Mouse (Mus musculus): ENCODE data around the gene Grhl1. TPM values are rescaled to one million over a fixed set of nuclear protein-coding genes. Genes with fewer than 3 reads are reported as not detected.
A peak's percentile ranks its signal among the peaks of the same experiment; 100 is the strongest.

Gene Grhl1
- polyA plus RNA-seq, 1 experiment from 2014 or later: 1.8 TPM

DNA sequence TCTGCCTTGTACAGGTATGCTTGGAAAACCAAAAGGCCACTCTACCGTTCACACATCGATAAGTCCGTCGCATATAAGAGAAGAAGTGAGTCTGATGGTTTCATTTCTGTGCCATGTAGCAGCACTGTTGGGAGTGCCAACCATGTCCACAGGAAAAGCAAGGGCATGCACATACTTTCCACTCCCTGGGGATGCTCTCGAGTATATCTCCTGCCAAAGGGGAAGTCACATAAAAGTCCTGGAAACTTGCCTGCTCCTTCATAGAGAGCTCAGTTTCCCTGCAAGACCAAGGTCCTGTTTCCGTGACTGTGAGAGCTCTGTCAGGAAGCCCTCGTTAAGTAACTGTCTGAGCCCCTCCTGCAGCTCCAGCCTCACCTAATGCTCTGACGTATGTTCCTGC lies 16.1 kb upstream of the Grhl1 start:
- no peaks in the 10 kb centered on the region for H3K27me3 ChIP-seq (replicated peaks; ENCODE audit: control insufficient read depth, insufficient read depth, low read length)
- H3K9me3 ChIP-seq (ENCODE audit: control insufficient read depth, low read length): no peaks in the 10 kb centered on the region
- no peak overlapping the region for H3K4me2 ChIP-seq (ENCODE audit: low read length)
- no peak overlapping the region for H3K4me3 ChIP-seq (ENCODE audit: low read length)
- ATAC-seq: no peak
- no peak overlapping the region for H3K9ac ChIP-seq (ENCODE audit: low read depth, low read length)
- no peaks in the 10 kb centered on the region for H3K4me1 ChIP-seq (ENCODE audit: control insufficient read depth, insufficient read depth, low read depth, low read length)
- WGBS: 82% methylated on average over 8 of the region's 8 CpGs
- no peak overlapping the region for H3K27ac ChIP-seq (ENCODE audit: low read depth, low read length)
- 0 out of 2 replicates have a peak, but pooled peaks cover 2% of the 10 kb centered on the region for H3K36me3 ChIP-seq (ENCODE audit: control insufficient read depth, insufficient read depth, low read length)

DNA sequence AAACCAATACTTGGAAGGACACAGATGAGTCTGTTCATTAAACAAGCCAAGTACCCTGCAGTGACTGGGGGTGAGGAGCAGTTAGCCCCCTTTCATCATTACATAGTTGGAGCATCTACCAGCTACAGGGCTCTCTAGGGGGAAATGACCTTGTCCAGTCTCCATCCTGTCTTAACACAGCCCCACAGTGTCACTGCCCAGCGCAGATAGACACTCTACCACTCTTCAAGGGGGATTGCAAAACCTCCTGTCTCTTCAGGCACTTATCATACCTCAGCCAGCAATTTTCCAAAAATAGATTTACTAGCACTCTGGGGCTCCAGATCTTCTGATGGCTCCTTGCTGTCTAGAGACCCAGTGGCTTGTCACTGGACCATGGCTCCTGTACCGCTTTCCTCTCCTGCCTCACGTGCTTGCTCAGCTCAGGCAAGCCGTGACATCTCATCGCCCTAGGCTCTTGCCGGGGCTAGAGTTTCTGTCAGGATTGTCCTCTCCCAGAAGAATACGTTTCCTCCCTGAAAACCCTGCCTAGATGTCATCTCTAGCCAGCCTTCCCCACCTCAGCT lies 8.6 kb upstream of the Grhl1 start:
- H3K4me1 ChIP-seq (ENCODE audit: control insufficient read depth, insufficient read depth, low read depth, low read length): no peaks in the 10 kb centered on the region
- no peaks in the 10 kb centered on the region for H3K9me3 ChIP-seq (ENCODE audit: control insufficient read depth, low read length)
- no peak overlapping the region for H3K27ac ChIP-seq (ENCODE audit: low read depth, low read length)
- ATAC-seq: no peak
- no peaks in the 10 kb centered on the region for H3K36me3 ChIP-seq (ENCODE audit: control insufficient read depth, insufficient read depth, low read length)
- no peak overlapping the region for H3K4me2 ChIP-seq (ENCODE audit: low read length)
- no peak overlapping the region for H3K4me3 ChIP-seq (ENCODE audit: low read length)
- no peaks in the 10 kb centered on the region for H3K27me3 ChIP-seq (replicated peaks; ENCODE audit: control insufficient read depth, insufficient read depth, low read length)
- H3K9ac ChIP-seq (ENCODE audit: low read depth, low read length): no peak overlapping the region
- 84% methylated on average over 7 of the region's 7 CpGs for WGBS

DNA sequence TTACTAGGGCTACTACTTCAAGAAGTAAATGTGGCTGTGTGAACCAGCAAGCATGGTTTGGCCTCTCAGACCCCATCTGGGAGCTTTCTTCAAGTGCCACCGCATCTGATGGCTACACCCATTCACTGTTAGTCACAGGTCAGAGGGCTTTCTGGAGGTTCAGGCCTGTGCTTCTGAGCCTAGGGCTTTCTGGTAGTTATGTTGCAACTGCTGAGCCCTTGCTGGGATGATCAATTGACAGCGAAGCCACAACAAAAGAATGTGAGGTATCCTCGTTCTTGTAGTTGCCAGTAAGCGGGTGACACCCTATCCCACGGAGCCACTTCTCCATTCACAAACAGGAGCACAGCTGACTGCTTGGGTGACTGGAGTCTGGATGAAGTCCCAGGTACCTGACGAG lies 6.8 kb upstream of the Grhl1 start:
- Histone ChIP-seq H3K27me3 (replicated peaks; ENCODE audit: control insufficient read depth, insufficient read depth, low read length) (no peaks in the 10 kb centered on the region; the same call in 1 of the 2 replicates), H3K9me3 (ENCODE audit: control insufficient read depth, low read length) (no peaks in the 10 kb centered on the region), H3K4me2 (ENCODE audit: low read length) (no peak overlapping the region), H3K36me3 (ENCODE audit: control insufficient read depth, insufficient read depth, low read length) (no peaks in the 10 kb centered on the region), H3K4me1 (ENCODE audit: control insufficient read depth, insufficient read depth, low read depth, low read length) (no peaks in the 10 kb centered on the region), H3K9ac (ENCODE audit: low read depth, low read length) (no peak overlapping the region), H3K27ac (ENCODE audit: low read depth, low read length) (no peak overlapping the region), H3K4me3 (ENCODE audit: low read length) (no peak overlapping the region)
- ATAC-seq: no peak
- 79% methylated on average over 6 of the region's 6 CpGs for WGBS

DNA sequence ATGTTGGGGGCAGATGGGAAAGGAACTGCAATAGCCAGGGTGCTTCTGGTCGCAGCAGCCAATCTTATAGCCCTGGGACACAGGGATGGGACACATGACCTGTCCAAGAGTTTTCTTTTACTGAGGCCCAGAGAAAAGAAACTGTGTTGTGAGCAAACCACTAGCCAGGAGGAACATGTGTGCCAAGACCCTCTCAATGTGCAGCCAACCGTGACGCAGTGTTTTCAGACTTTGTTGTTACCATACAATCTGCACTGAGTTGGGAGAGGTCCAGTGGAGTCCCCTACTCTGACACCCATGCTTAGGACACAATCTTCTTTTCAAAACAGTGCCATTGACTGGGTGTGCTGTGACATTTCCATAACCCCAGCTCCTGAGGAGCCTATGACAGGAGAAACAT lies 4.5 kb upstream of the Grhl1 start:
- H3K9ac ChIP-seq (ENCODE audit: low read depth, low read length): no peak overlapping the region
- peaks cover 6% of the 10 kb centered on the region for H3K27me3 ChIP-seq (replicated peaks; ENCODE audit: control insufficient read depth, insufficient read depth, low read length)
- H3K27ac ChIP-seq (ENCODE audit: low read depth, low read length): no peak overlapping the region
- no peak for ATAC-seq
- peaks cover 4% of the 10 kb centered on the region for H3K4me1 ChIP-seq (ENCODE audit: control insufficient read depth, insufficient read depth, low read depth, low read length)
- H3K9me3 ChIP-seq (ENCODE audit: control insufficient read depth, low read length): no peaks in the 10 kb centered on the region
- WGBS: 75% methylated on average over 3 of the region's 3 CpGs
- no peak overlapping the region for H3K4me3 ChIP-seq (ENCODE audit: low read length)
- H3K36me3 ChIP-seq (ENCODE audit: control insufficient read depth, insufficient read depth, low read length): no peaks in the 10 kb centered on the region
- no peak overlapping the region for H3K4me2 ChIP-seq (ENCODE audit: low read length)

DNA sequence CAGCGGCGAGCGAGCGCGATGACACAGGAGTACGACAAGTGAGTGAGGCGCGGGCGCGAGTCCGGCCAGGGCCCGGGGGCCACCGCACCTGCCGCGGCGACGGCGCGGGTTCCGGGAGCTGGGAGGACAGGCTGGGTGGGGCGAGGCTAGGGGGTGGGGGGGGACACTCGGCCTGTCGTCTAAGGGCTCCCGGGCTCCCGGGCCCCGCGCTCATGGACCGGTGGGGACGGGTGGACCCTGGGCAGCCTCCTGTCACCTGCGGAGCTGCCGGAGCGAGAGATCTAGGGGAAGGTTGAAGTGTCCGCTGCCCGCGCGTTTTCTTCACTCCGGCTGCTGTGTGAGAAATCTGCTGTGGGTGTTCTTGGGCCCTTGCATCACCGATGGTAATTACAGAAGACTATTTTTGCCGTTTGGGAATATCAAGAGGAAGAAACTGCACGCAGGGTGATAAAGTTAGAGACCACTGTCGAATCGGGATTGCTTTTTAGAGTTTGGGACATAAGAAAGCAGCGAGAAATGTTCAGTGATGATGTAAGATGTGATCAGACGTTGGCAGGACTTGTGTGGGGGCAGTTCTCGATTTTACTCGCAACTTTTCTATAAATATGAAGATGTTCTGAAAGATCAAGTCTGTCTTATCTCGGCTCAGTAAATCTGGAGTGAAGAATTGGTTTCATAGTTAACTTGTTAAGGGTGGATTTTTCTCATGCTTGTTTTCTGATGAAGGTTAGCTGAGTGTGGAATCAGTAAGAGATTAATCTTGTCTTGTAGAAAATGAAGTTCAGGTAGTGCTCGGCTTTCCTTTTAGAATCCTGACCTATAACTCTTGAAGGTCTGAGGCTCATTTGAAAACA lies 565 bp downstream of the Grhl1 start:
- H3K27ac ChIP-seq (ENCODE audit: low read depth, low read length): peak overlapping the region; percentile 36; the same call in 1 of the 2 replicates
- H3K4me3 ChIP-seq (ENCODE audit: low read length): peak overlapping the region; percentile 79
- peak overlapping the region; percentile 72 for H3K9ac ChIP-seq (ENCODE audit: low read depth, low read length)
- H3K27me3 ChIP-seq (replicated peaks; ENCODE audit: control insufficient read depth, insufficient read depth, low read length): peaks cover 15% of the 10 kb centered on the region
- H3K4me1 ChIP-seq (ENCODE audit: control insufficient read depth, insufficient read depth, low read depth, low read length): peaks cover 4% of the 10 kb centered on the region
- no peaks in the 10 kb centered on the region for H3K36me3 ChIP-seq (ENCODE audit: control insufficient read depth, insufficient read depth, low read length)
- H3K9me3 ChIP-seq (ENCODE audit: control insufficient read depth, low read length): no peaks in the 10 kb centered on the region
- whole genome bisulfite sequencing: 5% methylated on average over 39 of the region's 48 CpGs
- ATAC-seq: no peak
- H3K4me2 ChIP-seq (ENCODE audit: low read length): peak overlapping the region; percentile 69

DNA sequence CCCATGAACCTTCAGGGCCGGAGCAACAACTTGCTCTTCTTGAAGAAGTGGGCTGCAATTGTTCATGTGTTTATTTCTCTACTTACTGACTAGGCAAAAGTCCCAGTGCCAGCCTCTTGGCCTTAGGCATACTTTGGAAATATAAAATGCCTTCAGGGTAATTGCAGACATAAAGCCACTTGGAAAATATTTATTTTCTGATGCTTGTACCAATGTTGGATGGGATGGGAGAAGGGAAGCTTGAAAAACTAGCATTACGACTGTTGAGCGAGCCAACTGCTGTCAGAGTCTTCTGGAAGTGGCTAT lies 1.1 kb downstream of the Grhl1 start:
- H3K9ac ChIP-seq (ENCODE audit: low read depth, low read length): no peak overlapping the region
- no peak overlapping the region for H3K4me3 ChIP-seq (ENCODE audit: low read length)
- WGBS: 59% methylated on average over 3 of the region's 3 CpGs
- peaks cover 4% of the 10 kb centered on the region for H3K4me1 ChIP-seq (ENCODE audit: control insufficient read depth, insufficient read depth, low read depth, low read length)
- H3K27ac ChIP-seq (ENCODE audit: low read depth, low read length): no peak overlapping the region
- peaks cover 15% of the 10 kb centered on the region for H3K27me3 ChIP-seq (replicated peaks; ENCODE audit: control insufficient read depth, insufficient read depth, low read length)
- no peaks in the 10 kb centered on the region for H3K9me3 ChIP-seq (ENCODE audit: control insufficient read depth, low read length)
- H3K4me2 ChIP-seq (ENCODE audit: low read length): no peak overlapping the region
- no peaks in the 10 kb centered on the region for H3K36me3 ChIP-seq (ENCODE audit: control insufficient read depth, insufficient read depth, low read length)
- no peak for ATAC-seq

DNA sequence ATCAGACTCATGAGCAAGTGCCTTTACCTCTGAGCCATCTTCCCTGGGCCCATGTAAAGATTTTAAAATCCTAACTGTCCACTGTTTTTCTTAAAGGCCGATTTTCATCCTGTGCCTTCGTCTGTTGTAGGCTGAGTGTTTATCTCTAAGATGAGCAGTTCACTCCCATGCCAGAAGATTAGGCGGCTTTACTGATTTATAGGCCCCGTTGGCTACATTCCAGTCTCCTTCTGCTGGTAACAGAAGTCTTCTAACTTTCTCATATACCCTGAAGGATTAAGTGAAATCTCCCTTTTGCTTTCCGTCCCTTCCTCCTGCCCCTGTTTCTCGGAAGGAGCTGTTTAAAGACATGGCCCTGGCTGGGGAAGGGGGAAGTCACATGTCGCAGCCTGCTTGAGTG lies 2.8 kb downstream of the Grhl1 start:
- Histone ChIP-seq H3K36me3 (ENCODE audit: control insufficient read depth, insufficient read depth, low read length) (no peaks in the 10 kb centered on the region), H3K27ac (ENCODE audit: low read depth, low read length) (no peak overlapping the region), H3K4me2 (ENCODE audit: low read length) (no peak overlapping the region), H3K9me3 (ENCODE audit: control insufficient read depth, low read length) (no peaks in the 10 kb centered on the region), H3K4me1 (ENCODE audit: control insufficient read depth, insufficient read depth, low read depth, low read length) (peaks cover 4% of the 10 kb centered on the region), H3K27me3 (replicated peaks; ENCODE audit: control insufficient read depth, insufficient read depth, low read length) (peaks cover 15% of the 10 kb centered on the region), H3K4me3 (ENCODE audit: low read length) (no peak overlapping the region), H3K9ac (ENCODE audit: low read depth, low read length) (no peak overlapping the region)
- no peak for ATAC-seq
- 63% methylated on average over 7 of the region's 7 CpGs for WGBS

DNA sequence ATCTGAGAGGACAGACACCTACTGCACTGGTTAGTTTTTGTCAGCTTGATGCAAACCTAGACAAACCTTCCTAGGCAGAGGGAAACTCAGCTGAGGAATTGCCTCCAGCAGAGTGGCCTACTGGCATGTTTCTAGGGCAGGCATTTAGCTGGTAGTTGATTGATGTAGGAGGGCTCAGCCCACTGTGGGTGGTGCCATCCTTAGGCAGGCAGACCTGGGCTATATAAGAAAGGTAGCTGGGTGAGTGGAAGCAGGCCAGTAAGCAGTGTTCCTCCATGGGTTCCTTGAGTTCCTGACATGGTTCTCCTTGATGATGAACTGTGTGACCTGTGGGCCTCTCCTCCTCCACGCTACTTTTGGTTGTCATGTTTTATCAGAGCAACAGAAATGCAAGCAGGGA lies 8.4 kb downstream of the Grhl1 start:
- ATAC-seq: no peak
- Histone ChIP-seq H3K27me3 (replicated peaks; ENCODE audit: control insufficient read depth, insufficient read depth, low read length) (no peaks in the 10 kb centered on the region), H3K4me2 (ENCODE audit: low read length) (no peak overlapping the region), H3K36me3 (ENCODE audit: control insufficient read depth, insufficient read depth, low read length) (no peaks in the 10 kb centered on the region), H3K9ac (ENCODE audit: low read depth, low read length) (no peak overlapping the region), H3K9me3 (ENCODE audit: control insufficient read depth, low read length) (no peaks in the 10 kb centered on the region), H3K27ac (ENCODE audit: low read depth, low read length) (no peak overlapping the region), H3K4me3 (ENCODE audit: low read length) (no peak overlapping the region), H3K4me1 (ENCODE audit: control insufficient read depth, insufficient read depth, low read depth, low read length) (no peaks in the 10 kb centered on the region; the same call in 1 of the 2 replicates)
- 83% methylated on average over 1 of the region's 1 CpGs for WGBS

DNA sequence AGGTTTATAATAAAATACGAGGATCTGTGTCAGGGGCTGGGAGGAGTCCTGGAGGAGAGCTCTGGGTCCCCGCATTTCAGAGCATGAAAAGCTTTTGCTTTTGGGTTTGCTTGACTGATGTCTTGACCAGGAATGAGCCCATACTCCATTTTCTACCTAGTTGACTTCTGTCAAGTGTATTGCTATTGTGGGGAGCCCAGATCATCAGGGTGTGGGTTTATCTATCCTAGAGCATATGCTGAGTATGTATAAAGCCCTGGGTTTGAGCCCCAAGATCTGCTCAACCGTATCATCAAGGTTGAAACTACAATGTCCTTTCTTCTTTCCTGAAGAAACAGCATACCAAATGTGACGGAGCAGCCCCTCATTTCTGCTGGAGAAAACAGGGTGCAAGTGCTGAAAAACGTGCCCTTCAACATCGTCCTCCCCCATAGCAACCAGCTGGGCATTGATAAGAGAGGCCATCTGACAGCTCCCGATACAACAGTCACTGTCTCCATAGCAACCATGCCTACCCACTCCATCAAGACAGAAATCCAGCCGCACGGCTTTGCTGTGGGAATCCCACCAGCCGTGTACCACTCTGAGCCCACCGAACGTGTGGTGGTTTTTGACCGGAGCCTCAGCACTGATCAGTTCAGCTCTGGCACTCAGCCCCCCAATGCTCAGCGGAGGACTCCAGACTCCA lies 9.1 kb downstream of the Grhl1 start:
- 52% methylated on average over 14 of the region's 14 CpGs for WGBS

More for the DNA sequence above, 9.1 kb downstream of the Grhl1 start:
- peak; percentile 84 for ATAC-seq
- no peaks in the 10 kb centered on the region for H3K9me3 ChIP-seq (ENCODE audit: control insufficient read depth, low read length)
- no peak overlapping the region for H3K4me3 ChIP-seq (ENCODE audit: low read length)
- no peak overlapping the region for H3K27ac ChIP-seq (ENCODE audit: low read depth, low read length)
- H3K27me3 ChIP-seq (replicated peaks; ENCODE audit: control insufficient read depth, insufficient read depth, low read length): no peaks in the 10 kb centered on the region
- no peak overlapping the region for H3K9ac ChIP-seq (ENCODE audit: low read depth, low read length)
- H3K36me3 ChIP-seq (ENCODE audit: control insufficient read depth, insufficient read depth, low read length): no peaks in the 10 kb centered on the region
- H3K4me1 ChIP-seq (ENCODE audit: control insufficient read depth, insufficient read depth, low read depth, low read length): no peaks in the 10 kb centered on the region; the same call in 1 of the 2 replicates
- H3K4me2 ChIP-seq (ENCODE audit: low read length): no peak overlapping the region

Data from hindbrain, embryonic 16.5 days (tissue).